Mouse (Mus musculus) neutrophil, adult 59 days (primary cell): ENCODE measurements around the gene Gm12887. TPM values are rescaled to one million over a fixed set of nuclear protein-coding genes. Genes with fewer than 3 reads are reported as not detected.

Source experiments
- total RNA-seq, 2 experiments: library from RNA; stranded (reverse); gene quantifications; 1 replicate in 1 of 2; 2 replicates in 1 of 2; pipeline ENCODE4 v1.2.4; 2023

Gm12887 gene
- total RNA-seq: not detected

GRCm38 (mm10) chr4:121622003-121622402 is at the start of gene Gm12887:
Gene Gm12887, minus strand, starts transcription at chr4:121622103.

Other genes starting within 250 kb of the Gm12887 start
- gene Gm12886, start 199.0 kb downstream of the Gm12887 start, total RNA-seq: not detected